Mouse (Mus musculus) hindbrain, embryonic 11.5 days (tissue): ENCODE measurements around the gene Tmem8. TPM values are rescaled to one million over a fixed set of nuclear protein-coding genes. Genes with fewer than 3 reads are reported as not detected.

Experiments used
- ATAC-seq: fragments of 200-750 bp; cut with Nextera tagmentation; 2 replicates; pipeline ENCODE4 v1.8.0; 2017; ENCODE audit warnings: mild to moderate bottlenecking, moderate TSS enrichment, moderate library complexity; ENCODE audit not compliant: low FRiP score
- DNase-seq: peaks from one replicate; pipeline ENCODE4 v3.0.0-alpha.2; 2015; ENCODE audit warnings: low spot score
- H3K27ac ChIP-seq: fragments of 300-500 bp; sonication (generic); 2 replicates; pipeline ENCODE4 v1.5.1; 2014; ENCODE audit warnings: mild to moderate bottlenecking, low read depth, low read length
- H3K27me3 ChIP-seq: fragments of 300-500 bp; sonication (generic); 2 replicates; pipeline ENCODE4 v1.6.1; 2014; ENCODE audit warnings: mild to moderate bottlenecking, low read length, moderate library complexity, mixed read lengths; ENCODE audit not compliant: control insufficient read depth, insufficient read depth
- H3K36me3 ChIP-seq: fragments of 300-500 bp; sonication (generic); 2 replicates; pipeline ENCODE4 v1.6.1; 2014; ENCODE audit warnings: mild to moderate bottlenecking, low read length, moderate library complexity, mixed read lengths; ENCODE audit not compliant: control insufficient read depth, insufficient read depth
- H3K4me1 ChIP-seq: fragments of 300-500 bp; sonication (generic); replicated peaks from 2 replicates; pipeline ENCODE4 v1.6.1; 2014; ENCODE audit warnings: low read length, mixed read lengths; ENCODE audit not compliant: control insufficient read depth, insufficient read depth
- H3K4me2 ChIP-seq: fragments of 300-500 bp; sonication (generic); replicated peaks from 2 replicates; pipeline ENCODE4 v1.6.1; 2014; ENCODE audit warnings: mild to moderate bottlenecking, low read depth, low read length
- H3K4me3 ChIP-seq: fragments of 300-500 bp; sonication (generic); 2 replicates; pipeline ENCODE4 v1.5.1; 2014; ENCODE audit warnings: low read depth, low read length
- H3K9ac ChIP-seq: fragments of 300-500 bp; sonication (generic); 2 replicates; pipeline ENCODE4 v1.6.1; 2014; ENCODE audit warnings: low read depth, low read length
- H3K9me3 ChIP-seq: fragments of 300-500 bp; sonication (generic); 2 replicates; pipeline ENCODE4 v1.6.1; 2016; ENCODE audit warnings: low read length; ENCODE audit not compliant: control insufficient read depth
- WGBS: fragments of 180-500 bp; shearing (Covaris S2); extraction: QIAGEN DNeasy Blood & Tissue Kit; methylation state at CpG from one replicate; pipeline ENCODE4 v1.1.7; 2014; 5-methylcytosine and 5-hydroxymethylcytosine counted together
- polyA plus RNA-seq: library from polyadenylated mRNA; unstranded; fragments of >200 nt; fragmentation: Nextera tagmentation; extraction: Ambion mirVana; gene quantifications from 2 replicates; pipeline ENCODE4 v1.2.1, GENCODE M21; 2014

Gene Tmem8
- polyA plus RNA-seq, 1 experiment from 2014 or later, result 1.1 TPM

DNA sequence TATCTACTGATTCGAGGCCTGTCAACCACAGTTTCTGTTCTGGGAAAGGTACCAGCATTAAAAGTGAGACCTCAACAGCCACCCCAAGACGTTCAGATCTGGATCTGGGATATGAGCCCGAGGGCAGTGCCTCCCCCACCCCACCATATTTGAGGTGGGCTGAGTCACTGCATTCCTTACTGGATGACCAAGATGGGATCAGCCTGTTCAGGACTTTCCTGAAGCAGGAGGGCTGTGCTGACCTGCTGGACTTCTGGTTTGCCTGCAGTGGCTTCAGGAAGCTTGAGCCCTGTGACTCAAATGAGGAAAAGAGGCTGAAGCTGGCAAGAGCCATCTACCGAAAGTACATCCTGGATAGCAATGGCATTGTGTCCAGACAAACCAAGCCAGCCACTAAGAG is 29.7 kb downstream of the Tmem8 start:
- no peak overlapping the region for H3K27ac ChIP-seq
- DNase-seq (no peak), ATAC-seq (no peak)
- H3K4me1 ChIP-seq, result peaks cover 3% of the 10 kb centered on the region; the same call in 1 of the 2 replicates
- no peaks in the 10 kb centered on the region for H3K27me3 ChIP-seq
- no peak overlapping the region for H3K9ac ChIP-seq
- 90% methylated on average over 4 of the region's 4 CpGs for WGBS
- no peak overlapping the region for H3K4me3 ChIP-seq
- no peaks in the 10 kb centered on the region for H3K9me3 ChIP-seq
- H3K36me3 ChIP-seq, result peaks cover 6% of the 10 kb centered on the region; the same call in 1 of the 2 replicates
- H3K4me2 ChIP-seq, result no peak overlapping the region

DNA sequence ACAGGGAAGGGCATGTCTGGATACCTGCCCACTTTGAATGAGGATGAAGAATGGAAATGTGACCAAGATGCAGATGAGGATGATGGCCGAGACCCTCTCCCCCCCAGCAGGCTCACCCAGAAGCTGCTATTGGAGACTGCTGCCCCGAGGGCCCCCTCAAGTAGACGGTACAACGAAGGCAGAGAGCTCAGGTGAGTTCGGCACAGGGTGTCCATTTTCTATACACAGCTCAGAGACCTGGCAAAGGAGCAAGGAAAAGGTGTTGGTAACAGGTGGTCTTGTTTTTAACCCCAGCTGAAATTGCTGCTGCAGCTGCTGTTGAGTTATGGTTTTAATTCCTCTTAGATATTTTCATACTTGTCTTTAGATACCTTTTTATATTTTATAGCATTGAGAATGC is 30.3 kb downstream of the Tmem8 start:
- Histone ChIP-seq H3K9ac (no peak overlapping the region), H3K4me2 (no peak overlapping the region), H3K27ac (no peak overlapping the region), H3K4me1 (peaks cover 3% of the 10 kb centered on the region; the same call in 1 of the 2 replicates), H3K9me3 (no peaks in the 10 kb centered on the region), H3K27me3 (no peaks in the 10 kb centered on the region), H3K4me3 (no peak overlapping the region), H3K36me3 (peaks cover 6% of the 10 kb centered on the region; the same call in 1 of the 2 replicates)
- ATAC-seq (no peak), DNase-seq (no peak)
- WGBS, result 93% methylated on average over 5 of the region's 5 CpGs

DNA sequence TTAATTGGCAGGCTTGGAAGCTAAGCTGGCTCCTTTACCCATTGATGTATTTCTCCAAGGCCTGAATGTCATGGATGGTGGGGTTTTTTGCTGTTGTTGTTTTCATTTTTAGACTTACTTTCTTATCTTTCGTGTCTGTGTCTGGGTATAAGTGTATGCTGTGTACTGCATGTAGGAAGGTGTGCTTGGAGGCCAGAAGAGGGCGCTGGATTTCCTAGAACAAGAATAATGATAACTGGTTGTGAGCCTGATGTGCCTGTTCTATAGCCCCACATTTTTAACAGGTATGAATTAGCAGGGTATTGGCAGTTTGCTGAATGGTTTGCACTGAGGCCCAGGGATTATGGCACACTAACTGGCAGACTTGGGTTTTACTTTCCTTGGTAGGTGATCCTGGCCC is 36.0 kb downstream of the Tmem8 start:
- no peak for ATAC-seq

DNA sequence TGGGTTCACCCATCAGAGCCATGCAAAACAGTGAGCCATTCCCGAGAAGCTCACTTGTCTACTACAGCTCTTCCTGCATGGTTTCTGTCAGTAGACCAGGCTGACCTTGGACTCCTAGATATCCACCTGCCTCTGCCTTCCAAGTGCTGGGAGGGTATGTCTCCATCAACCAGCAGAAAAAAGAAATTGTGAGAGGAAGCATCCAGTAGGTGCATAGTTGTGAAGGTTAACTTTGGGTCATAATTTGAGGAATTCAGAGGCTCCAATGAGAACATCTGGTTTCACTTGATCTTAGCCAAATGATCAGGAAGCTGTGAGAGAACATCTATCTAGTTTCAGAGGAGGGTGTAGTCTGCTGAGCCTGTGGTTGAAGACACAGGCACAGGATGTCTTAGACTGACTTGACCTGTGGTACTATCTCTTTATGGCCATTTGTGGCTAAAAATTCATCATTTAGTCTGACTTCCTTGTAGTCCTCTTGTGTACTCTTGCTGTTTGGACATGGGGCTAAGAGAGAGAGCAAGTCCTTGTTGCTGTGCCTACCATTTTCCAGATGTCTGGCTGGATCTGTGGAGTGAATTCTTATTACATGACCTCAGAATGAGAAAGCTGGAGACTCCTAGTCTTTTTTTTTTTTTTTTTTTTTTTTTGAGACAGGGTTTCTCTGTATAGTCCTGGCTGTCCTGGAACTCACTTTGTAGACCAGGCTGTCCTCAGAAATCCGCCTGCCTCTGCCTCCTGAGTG is 39.0 kb downstream of the Tmem8 start:
- Histone ChIP-seq H3K4me3 (no peak overlapping the region), H3K4me2 (no peak overlapping the region), H3K9me3 (no peaks in the 10 kb centered on the region), H3K27ac (no peak overlapping the region), H3K36me3 (peaks cover 4% of the 10 kb centered on the region; the same call in 1 of the 2 replicates), H3K27me3 (no peaks in the 10 kb centered on the region), H3K4me1 (no peaks in the 10 kb centered on the region), H3K9ac (no peak overlapping the region)
- 93% methylated on average over 2 of the region's 2 CpGs for WGBS
- DNase-seq, result no peak
- no peak for ATAC-seq

More for the DNA sequence above, 36.0 kb downstream of the Tmem8 start:
- DNase-seq, result no peak
- 85% methylated on average over 2 of the region's 2 CpGs for WGBS
- Histone ChIP-seq H3K4me3 (no peak overlapping the region), H3K4me2 (no peak overlapping the region), H3K4me1 (no peaks in the 10 kb centered on the region), H3K9me3 (no peaks in the 10 kb centered on the region), H3K27me3 (no peaks in the 10 kb centered on the region), H3K36me3 (peaks cover 6% of the 10 kb centered on the region; the same call in 1 of the 2 replicates), H3K9ac (no peak overlapping the region), H3K27ac (no peak overlapping the region)

GRCm38 (mm10) chr17:26162736-26163135 is 49.6 kb downstream of the Tmem8 start:
- Histone ChIP-seq H3K4me2 (no peak overlapping the region), H3K27me3 (no peaks in the 10 kb centered on the region), H3K36me3 (no peaks in the 10 kb centered on the region), H3K27ac (no peak overlapping the region), H3K9ac (no peak overlapping the region), H3K4me1 (no peaks in the 10 kb centered on the region), H3K4me3 (no peak overlapping the region), H3K9me3 (no peaks in the 10 kb centered on the region)
- DNase-seq, result no peak
- 100% methylated on average over 1 of the region's 1 CpGs for whole genome bisulfite sequencing
- ATAC-seq, result no peak

DNA sequence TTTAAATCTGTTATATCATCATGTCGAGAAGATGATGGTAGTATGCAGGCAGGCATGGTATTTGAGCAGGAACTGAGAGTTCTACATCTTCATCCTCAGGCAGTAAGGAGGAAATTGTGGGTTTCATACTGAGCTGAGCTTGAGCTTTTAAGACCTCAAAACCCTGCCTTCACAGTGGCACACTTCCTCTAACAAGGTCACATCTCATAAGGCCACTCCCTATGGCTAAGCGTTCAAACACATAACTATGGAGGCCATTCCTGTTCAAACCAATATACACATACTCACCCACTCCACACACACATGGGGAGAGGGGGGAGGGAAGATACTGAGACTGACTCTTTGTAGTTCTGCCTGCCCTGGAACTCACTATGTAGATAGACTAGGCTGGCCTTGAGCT is 54.9 kb downstream of the Tmem8 start:
- Histone ChIP-seq H3K36me3 (no peaks in the 10 kb centered on the region), H3K9me3 (no peaks in the 10 kb centered on the region), H3K27ac (no peak overlapping the region), H3K27me3 (no peaks in the 10 kb centered on the region), H3K9ac (no peak overlapping the region), H3K4me3 (no peak overlapping the region), H3K4me1 (no peaks in the 10 kb centered on the region), H3K4me2 (no peak overlapping the region)
- DNase-seq, result no peak
- no peak for ATAC-seq
- 94% methylated on average over 2 of the region's 2 CpGs for WGBS

Other genes starting within 250 kb of the Tmem8 start
- 7.0 and 8.3 TPM in 2 replicates for gene Mcrip2, start 244.5 kb upstream of the Tmem8 start, polyA plus RNA-seq
- gene Mettl26, start 238.2 kb upstream of the Tmem8 start, polyA plus RNA-seq, result 53.2 and 56.6 TPM in 2 replicates
- gene Wfikkn1, start 232.4 kb upstream of the Tmem8 start, polyA plus RNA-seq, result 0.71 and 1.3 TPM in 2 replicates
- gene Rab40c, start 193.6 kb upstream of the Tmem8 start, polyA plus RNA-seq, result 19.1 and 19.5 TPM in 2 replicates
- 45.4 and 47.4 TPM in 2 replicates for gene Pigq, start 168.4 kb upstream of the Tmem8 start, polyA plus RNA-seq
- 0.15 and 0.27 TPM in 2 replicates for gene Nhlrc4, start 168.3 kb upstream of the Tmem8 start, polyA plus RNA-seq
- gene A930017K11Rik, start 160.7 kb upstream of the Tmem8 start, polyA plus RNA-seq, result 0.18 and 0.19 TPM in 2 replicates
- gene Capn15, start 127.5 kb upstream of the Tmem8 start, polyA plus RNA-seq, result 19.5 and 20.3 TPM in 2 replicates
- gene Rab11fip3, start 43.7 kb upstream of the Tmem8 start, polyA plus RNA-seq, result 19.6 and 20.4 TPM in 2 replicates
- gene Decr2, start 23.0 kb upstream of the Tmem8 start, polyA plus RNA-seq, result 20.4 and 24.7 TPM in 2 replicates
- 60.3 and 62.6 TPM in 2 replicates for gene Nme4, start 17.7 kb upstream of the Tmem8 start, polyA plus RNA-seq
- 244 TPM in 2 replicates for gene Mrpl28, start 10.2 kb downstream of the Tmem8 start, polyA plus RNA-seq
- gene Axin1, start 25.4 kb downstream of the Tmem8 start, polyA plus RNA-seq, result 8.6 and 12.4 TPM in 2 replicates
- gene Pdia2, start 85.8 kb downstream of the Tmem8 start, polyA plus RNA-seq, result 0.27 and 0.46 TPM in 2 replicates
- 1.0 and 2.6 TPM in 2 replicates for gene Rgs11, start 89.7 kb downstream of the Tmem8 start, polyA plus RNA-seq
- gene Arhgdig, start 94.5 kb downstream of the Tmem8 start, polyA plus RNA-seq, result 9.9 and 10.0 TPM in 2 replicates
- 18.7 and 20.1 TPM in 2 replicates for gene Fam234a, start 130.9 kb downstream of the Tmem8 start, polyA plus RNA-seq
- 131 and 133 TPM in 2 replicates for gene Luc7l, start 139.6 kb downstream of the Tmem8 start, polyA plus RNA-seq